Mouse (Mus musculus): ENCODE measurements at regions not wholly inside any gene's neighbourhood (a gene's known extent, or its start where the extent isn't known, plus 50 kb on each side); places are given as distances from the start of the nearest gene placed in this dataset.

DNA sequence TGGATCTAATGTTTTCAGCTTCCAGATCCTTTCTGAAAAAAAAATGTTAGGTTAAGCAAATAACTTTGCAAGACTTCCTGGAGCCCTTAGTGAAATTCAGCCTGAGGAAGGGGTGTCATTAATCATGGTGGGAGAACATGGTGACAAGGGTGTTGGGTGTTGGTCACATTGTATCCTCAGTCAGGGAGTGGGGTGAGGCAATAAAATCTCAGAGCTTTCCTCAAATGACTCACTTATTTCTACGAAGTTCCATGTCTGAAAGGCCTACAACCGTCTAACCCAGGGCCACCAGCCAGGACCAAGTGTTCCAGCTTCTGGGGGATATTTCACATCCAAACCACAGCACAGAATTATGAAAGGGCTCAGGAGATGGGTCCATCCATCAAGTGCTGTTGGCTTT is 117.7 kb upstream of the Nr2f2 start:
- intact Hi-C loops (cut with DNase I): no loop called here

DNA sequence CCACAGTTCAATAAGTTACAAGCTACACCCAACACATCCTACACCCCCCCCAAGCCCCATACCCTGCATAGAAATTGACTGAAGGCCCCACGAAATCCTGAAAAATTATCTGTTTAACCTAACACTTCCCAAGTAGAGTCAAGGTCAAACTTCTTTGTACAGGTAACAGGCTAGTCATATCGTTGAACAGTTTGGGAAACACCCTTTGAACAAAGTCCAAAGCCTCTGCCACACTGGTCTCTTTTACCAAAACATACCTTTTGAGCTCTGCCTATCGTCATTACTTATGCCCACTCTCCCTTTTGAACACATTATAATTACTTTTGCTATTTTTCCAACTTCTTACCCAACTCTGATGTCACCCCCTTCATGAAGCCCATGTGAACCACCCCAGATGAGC is 117.0 kb upstream of the Nr2f2 start:
- intact Hi-C loops (cut with DNase I): no loop called here

DNA sequence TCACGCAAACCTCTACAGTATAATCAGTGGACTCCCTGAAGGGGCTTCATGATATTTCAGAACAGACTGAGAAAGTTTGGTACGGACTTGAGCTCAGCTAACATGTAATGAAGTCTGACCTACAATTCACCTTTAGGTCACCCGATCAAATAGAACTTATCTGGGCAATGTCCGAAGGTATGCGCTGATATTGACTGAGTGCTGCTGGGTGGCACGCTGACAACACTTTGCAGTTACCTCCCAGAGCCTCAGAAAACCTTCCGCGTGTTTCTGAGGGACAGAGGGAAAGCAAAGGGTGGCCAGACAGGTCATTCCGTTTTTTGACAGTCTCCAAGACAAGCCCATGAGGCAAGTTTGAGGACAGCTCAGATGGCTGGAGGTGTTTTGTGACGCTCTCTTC is 115.3 kb upstream of the Nr2f2 start:
- intact Hi-C loops (cut with DNase I): no loop called here

DNA sequence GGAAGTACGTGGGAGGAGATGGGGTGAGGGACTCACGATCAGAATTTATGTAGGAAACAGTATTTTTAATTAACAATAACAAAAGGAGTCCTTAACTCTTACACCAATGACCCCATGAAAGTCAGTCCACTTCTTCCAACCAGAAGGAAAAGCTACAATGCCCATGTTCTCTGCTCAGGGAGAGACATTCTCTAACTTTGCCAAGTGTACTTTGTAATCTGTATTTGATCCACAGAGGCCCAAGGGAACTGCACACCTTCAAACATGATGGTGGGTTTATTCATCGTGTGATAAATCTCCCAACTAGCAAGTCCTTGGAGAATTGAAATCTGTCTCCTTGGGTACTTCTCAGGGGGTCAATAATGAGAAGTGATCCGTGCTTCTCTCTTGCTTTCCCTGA is 106.3 kb upstream of the Nr2f2 start:
- intact Hi-C loops (cut with DNase I): no loop called here

DNA sequence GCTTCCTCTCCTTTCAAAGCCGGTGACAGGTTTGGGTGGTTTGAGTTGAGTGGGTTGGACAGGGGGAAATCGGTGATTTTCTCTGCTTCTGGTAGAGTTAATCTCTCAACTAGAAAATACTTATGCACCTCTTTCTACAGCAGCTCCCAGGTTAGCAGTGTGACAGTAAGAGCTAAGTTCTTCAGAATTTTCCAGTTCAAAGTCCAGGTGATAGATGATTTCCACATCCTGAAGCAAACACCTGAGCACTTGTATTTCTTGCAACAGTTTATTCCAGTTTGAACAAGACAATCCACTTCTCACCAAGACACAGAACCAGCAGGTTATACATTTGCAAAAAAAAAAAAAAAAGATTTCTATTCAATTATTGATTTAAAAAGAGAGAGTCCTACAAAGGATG is 104.0 kb upstream of the Nr2f2 start:
- intact Hi-C loops (cut with DNase I): no loop called here

DNA sequence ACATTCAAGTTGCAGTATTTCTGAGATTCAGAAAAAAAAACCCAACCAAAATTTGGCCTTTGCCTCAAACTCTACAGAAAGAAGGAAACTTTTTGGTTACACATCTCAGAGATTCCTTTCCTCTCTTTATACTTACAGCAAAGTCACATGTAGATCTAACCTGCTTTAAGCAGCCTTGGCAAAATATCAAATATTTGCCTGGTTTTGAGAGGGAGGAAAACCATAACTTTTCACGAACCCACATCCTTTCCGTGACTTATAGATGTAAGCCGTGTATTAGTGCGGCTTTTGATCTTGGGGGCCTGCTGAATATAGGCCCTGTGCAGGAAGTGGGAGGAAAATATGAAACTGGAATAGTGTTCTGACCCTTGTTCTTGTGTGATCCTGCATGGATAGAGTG is 95.6 kb upstream of the Nr2f2 start:
- intact Hi-C loops (cut with DNase I): no loop called here

DNA sequence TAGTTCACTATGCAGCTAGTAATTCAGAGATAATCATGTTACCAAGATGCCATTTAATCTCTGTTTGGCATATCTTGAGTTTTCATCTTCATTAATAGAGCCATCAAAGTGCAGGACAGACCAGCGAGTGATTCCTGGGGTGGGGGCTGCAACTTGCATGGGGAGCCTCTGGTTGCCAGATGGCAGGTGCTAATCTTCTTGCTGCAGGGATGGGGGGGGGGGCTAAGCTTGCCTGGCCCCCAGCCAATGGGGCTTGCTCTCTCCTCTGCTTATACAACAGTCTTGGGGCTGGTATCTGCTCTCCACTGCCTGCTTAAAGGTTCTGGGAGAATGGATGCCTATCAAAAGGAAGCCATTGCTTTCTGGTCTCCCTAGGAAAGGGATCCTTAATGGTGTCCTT is 88.0 kb upstream of the Nr2f2 start:
- intact Hi-C loops (cut with DNase I): no loop called here

DNA sequence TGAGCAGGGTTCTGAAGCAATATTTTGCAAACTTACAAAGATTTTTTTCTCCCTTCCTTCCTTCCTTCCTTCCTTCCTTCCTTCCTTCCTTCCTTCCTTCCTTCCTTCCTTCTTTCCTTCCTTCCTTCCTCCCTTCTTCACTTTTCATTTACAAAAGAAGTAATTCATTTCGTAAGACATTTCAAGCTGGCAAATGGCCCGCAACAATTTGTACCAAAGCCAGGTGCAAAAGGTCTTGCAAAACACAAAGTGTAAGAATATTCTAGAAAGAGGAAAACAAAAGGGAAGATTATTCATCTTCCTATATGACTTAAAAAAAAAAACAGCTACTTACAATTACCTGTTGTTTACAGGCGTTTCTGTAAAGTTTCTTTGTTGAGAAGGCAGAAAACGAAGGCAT is 86.3 kb upstream of the Nr2f2 start:
- intact Hi-C loops (cut with DNase I): no loop called here

DNA sequence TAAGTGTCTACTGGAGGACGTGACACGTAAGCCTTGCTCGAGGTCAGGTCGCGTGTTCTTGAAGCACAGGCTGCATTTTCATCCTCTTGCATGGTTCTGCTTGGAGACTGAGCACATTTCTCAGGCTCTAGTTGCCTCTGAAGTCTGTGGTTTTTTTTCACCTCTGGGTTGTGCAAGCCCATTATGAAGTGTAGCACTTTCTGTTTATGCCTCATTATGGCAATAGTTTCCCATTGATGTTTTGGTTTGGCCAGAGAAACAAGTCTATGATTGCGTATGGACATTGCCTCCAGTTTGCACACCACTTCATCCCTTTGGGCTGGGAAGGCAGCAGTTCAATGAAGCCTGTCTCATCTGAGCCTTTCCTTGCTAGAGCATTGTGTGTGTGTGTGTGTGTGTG is 72.4 kb upstream of the Nr2f2 start:
- intact Hi-C loops (cut with DNase I): no loop called here

DNA sequence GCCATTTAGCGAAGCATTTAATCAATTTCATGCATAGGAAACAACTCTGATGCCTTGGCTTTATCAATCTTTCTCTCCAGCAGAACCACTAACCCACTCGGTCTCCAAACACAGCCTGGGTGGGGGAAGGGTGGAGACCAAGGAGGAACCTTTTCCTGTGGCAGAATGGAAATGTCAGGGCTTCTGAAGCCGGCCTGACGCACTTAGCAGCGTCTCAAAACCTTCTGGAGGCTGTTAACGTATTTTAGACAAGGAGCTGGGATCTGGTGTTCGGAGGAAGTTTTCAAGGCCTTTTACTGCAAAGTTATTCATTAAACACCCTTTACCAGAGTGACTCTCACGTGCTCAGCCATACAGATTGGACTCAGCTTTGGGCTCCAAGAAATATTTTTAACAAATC is 67.3 kb upstream of the Nr2f2 start:
- intact Hi-C loops (cut with DNase I): no loop called here

DNA sequence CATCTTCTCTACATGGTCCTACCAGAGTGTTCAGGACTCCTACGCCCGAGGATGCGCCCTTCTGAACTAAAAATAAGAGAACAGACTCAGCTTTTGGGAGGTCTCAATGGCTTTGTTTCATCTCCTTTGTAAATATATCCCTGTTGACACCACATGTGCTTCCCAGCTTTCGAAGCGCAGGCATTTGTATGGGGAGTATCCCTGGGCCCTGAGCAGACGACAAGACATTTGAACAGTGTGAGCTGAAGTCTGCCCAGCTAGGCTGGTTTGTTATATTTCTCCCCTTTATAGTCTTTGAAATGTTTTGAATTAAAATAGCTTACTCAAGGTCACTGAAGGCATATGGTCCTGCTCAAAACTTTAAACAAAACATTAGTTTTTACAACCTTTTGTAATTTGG is 66.8 kb upstream of the Nr2f2 start:
- intact Hi-C loops (cut with DNase I): no loop called here

DNA sequence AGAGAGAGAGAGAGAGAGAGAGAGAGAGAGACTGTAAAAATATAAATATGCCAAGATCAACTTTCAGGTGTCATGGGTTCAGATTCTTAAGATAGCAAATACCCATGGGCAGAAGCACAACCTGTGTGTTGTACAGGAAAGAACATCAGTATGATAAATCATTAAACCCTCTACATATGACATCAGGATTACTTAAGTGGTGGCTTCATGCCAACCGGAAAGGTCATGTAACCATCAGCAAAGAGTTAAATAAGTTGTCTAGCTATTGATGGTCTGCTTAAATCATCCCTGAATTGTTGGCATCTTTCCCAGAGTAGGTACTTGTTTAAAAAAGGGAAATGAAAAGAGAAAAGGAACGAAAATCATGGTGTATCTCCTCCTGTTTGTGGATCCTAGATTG is 65.2 kb upstream of the Nr2f2 start:
- intact Hi-C loops (cut with DNase I): no loop called here

DNA sequence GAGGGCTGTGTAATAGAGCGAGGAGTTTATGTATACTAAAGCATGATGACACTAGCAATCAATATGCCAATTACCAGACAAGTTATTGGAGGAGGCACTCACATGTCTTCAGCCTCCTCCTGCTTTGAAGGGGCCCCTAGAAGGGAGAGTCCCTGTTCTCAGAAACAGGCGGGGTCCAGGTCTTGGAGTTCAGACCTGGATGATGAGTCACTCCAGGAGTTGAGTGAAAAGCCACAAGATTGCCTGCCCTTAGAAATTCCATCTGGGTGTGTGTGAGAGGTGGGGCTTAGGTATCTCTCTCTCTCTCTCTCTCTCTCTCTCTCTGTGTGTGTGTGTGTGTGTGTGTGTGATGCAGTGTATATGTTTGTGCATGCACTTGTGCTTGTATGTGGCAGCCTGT is 62.8 kb upstream of the Nr2f2 start:
- intact Hi-C loops (cut with DNase I): no loop called here

DNA sequence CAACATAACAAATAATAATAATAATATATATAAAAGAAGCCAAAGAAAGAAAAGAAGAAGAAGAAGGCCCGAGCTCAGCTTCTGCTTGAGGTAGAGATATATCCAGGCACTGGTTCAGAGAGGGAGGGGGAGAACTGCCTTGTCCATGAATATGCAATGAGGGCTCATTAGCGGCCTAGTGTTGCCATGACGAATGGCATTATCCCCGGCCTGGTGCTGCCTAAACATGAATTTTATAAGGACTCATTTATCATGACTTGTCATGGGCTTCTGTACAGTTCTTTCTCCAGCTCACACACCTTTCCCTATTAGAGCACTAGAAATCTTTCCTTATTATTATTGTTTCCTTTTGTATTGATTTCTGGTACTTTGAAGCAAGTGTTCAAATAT is 57.7 kb upstream of the Nr2f2 start:
- intact Hi-C loops (cut with DNase I): no loop called here

DNA sequence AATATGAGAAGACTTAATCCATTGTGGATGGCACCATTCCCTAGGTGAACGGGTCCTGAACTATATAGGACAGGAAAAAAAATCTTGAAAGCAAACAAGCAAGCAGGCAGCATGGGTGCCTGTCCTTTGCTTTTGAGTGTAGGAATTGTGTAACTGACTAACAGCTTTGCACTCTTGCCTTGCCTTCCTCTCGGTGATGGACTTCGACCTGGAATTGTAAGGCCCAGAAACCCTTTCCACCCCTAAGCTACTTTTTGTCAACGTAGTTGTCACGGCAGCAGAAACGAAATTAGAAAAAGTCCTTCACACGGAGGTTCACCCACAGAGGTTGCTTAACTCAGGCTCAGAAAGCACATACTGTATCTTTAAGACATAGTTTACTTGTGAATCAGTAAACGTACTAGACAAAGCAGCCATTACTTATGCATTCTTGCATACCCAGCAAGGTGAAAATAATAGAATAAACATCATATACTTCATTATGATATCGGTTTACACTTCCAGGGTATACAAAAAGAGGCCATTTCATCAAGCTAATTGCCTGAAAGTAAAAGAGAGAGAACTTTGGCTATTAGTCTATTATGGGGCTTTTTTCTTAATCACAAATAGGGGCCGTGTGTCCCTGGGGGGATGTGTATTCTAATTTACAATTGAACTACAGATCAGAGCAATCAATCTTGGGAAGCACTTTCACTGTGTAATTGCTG is 57.1 kb upstream of the Nr2f2 start:
- intact Hi-C loops (cut with DNase I): no loop called here

DNA sequence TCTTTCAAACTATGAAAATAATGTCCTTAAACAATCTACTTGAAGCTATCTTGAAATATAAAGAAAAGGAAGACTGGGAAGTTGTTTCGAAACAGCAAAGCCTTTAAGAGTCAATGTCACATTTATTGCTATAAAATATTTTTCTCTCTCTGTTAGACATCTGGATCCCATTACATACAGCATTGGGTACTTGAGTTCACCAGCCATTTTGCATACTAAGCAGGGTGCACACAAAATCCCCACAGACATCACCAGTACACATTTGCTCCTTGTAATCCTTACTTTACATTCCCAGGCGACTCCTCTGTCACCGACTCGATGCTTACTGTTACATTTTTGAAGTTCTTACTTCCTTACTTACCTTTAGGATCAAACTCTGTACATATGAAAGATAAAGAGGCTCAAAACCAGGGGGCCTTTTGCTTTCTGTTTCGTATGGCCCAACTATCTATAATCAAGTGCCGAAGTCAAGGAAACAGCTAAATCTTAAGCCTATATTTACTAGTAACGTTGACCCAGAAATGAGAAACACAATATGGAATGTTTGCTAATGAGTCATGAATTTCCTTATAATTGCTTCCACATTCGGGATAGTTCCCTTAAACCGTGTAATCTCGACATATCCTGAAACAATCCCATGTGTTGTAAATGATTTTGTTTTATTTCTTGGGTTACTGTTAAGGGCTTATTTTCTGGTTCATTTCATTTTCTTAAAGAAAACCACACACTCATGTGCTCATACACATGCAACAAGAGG is 49.8 kb upstream of the Nr2f2 start:
- intact Hi-C loops (cut with DNase I): no loop called here

Measured in adrenal gland (tissue).